Mouse (Mus musculus): ENCODE measurements at regions not wholly inside any gene's neighbourhood (a gene's known extent, or its start where the extent isn't known, plus 50 kb on each side); places are given as distances from the start of the nearest gene placed in this dataset.
"Not testable (repeated sequence)": the region's sequence is repeated elsewhere in the genome, so short reads cannot be mapped to it uniquely, and the experiment has no call there.

GRCm38 (mm10) chr16:77760479-77760878 lies 158.6 kb upstream of the Gm11146 start:
- no peak overlapping the region for H3K27ac ChIP-seq
- H3K9me3 ChIP-seq, result no peaks in the 10 kb centered on the region
- 82% methylated on average over 4 of the region's 4 CpGs for WGBS
- H3K4me1 ChIP-seq (replicated peaks), result no peaks in the 10 kb centered on the region
- H3K4me3 ChIP-seq (replicated peaks), result no peak overlapping the region
- no peak overlapping the region for H3K9ac ChIP-seq (replicated peaks)
- no peaks in the 10 kb centered on the region for H3K27me3 ChIP-seq
- ATAC-seq (ENCODE audit: insufficient number of reproducible peaks, insufficient read depth, low FRiP score, low TSS enrichment, low read depth), result no peak
- no peak overlapping the region for H3K4me2 ChIP-seq
- H3K36me3 ChIP-seq, result no peaks in the 10 kb centered on the region

GRCm38 (mm10) chr16:77759997-77760396 lies 158.1 kb upstream of the Gm11146 start:
- Histone ChIP-seq H3K4me2 (no peak overlapping the region), H3K9me3 (no peaks in the 10 kb centered on the region), H3K27me3 (no peaks in the 10 kb centered on the region), H3K4me3 (replicated peaks) (no peak overlapping the region), H3K27ac (no peak overlapping the region), H3K4me1 (replicated peaks) (no peaks in the 10 kb centered on the region), H3K9ac (replicated peaks) (no peak overlapping the region), H3K36me3 (no peaks in the 10 kb centered on the region)
- no peak for ATAC-seq (ENCODE audit: insufficient number of reproducible peaks, insufficient read depth, low FRiP score, low TSS enrichment, low read depth)
- WGBS, result 81% methylated on average over 10 of the region's 10 CpGs

DNA sequence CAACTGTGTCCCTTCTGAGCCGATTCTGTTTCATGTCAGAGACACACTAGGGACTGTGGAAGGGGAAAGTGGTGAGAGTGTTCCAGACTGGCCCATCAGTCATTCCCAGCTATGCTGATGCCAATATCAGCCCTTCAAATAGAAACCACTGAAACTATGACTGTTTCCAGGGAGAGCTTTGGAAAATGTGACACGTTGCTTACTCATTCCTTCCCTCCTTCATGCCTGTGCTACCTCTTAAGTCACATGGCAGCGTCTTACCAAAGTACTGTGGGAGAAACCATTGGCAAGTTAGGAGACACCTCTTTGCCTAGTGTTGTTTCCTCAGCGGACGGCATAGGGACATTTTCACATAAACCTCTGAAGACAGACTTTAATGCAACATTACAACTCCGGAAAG lies 153.0 kb upstream of the Gm11146 start:
- Histone ChIP-seq H3K27me3 (no peaks in the 10 kb centered on the region), H3K4me3 (replicated peaks) (no peak overlapping the region), H3K4me1 (replicated peaks) (no peaks in the 10 kb centered on the region), H3K4me2 (no peak overlapping the region), H3K9ac (replicated peaks) (no peak overlapping the region), H3K9me3 (no peaks in the 10 kb centered on the region), H3K36me3 (no peaks in the 10 kb centered on the region), H3K27ac (no peak overlapping the region)
- no peak for ATAC-seq (ENCODE audit: insufficient number of reproducible peaks, insufficient read depth, low FRiP score, low TSS enrichment, low read depth)
- WGBS, result 87% methylated on average over 6 of the region's 6 CpGs

DNA sequence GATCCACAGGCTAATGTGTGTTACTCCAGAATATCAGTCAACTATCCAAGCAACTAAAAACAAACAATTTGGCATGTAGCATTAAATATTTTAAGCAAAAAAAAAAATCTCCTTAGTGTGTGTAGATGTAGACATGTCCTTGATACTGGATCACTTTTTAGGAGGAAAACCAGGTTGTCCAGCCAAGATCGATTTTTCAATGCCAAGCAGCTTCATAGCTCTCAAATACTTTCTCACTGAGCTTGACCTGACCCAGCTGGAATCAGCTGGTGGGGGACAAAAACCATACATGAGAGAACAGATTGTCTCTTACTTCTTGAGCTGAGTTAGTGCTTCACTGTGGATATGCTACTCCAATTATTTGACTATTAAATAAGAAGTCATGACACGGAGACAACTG lies 147.6 kb upstream of the Gm11146 start:
- H3K4me1 ChIP-seq (replicated peaks), result no peaks in the 10 kb centered on the region
- no peak overlapping the region for H3K4me3 ChIP-seq (replicated peaks)
- no peak for ATAC-seq (ENCODE audit: insufficient number of reproducible peaks, insufficient read depth, low FRiP score, low TSS enrichment, low read depth)
- no peak overlapping the region for H3K27ac ChIP-seq
- no peak overlapping the region for H3K4me2 ChIP-seq
- 92% methylated on average over 2 of the region's 2 CpGs for WGBS
- H3K9ac ChIP-seq (replicated peaks), result no peak overlapping the region
- no peaks in the 10 kb centered on the region for H3K9me3 ChIP-seq
- no peaks in the 10 kb centered on the region for H3K27me3 ChIP-seq
- H3K36me3 ChIP-seq, result no peaks in the 10 kb centered on the region

- Histone ChIP-seq H3K27me3 (no peaks in the 10 kb centered on the region), H3K27ac (no peak overlapping the region), H3K4me3 (replicated peaks) (no peak overlapping the region), H3K36me3 (no peaks in the 10 kb centered on the region), H3K9ac (replicated peaks) (no peak overlapping the region), H3K4me2 (no peak overlapping the region), H3K4me1 (replicated peaks) (no peaks in the 10 kb centered on the region), H3K9me3 (no peaks in the 10 kb centered on the region)
- ATAC-seq (ENCODE audit: insufficient number of reproducible peaks, insufficient read depth, low FRiP score, low TSS enrichment, low read depth), result no peak
- WGBS, result 89% methylated on average over 6 of the region's 6 CpGs
These were observed 141.9 kb upstream of the Gm11146 start for GRCm38 (mm10) chr16:77743838-77744237.

DNA sequence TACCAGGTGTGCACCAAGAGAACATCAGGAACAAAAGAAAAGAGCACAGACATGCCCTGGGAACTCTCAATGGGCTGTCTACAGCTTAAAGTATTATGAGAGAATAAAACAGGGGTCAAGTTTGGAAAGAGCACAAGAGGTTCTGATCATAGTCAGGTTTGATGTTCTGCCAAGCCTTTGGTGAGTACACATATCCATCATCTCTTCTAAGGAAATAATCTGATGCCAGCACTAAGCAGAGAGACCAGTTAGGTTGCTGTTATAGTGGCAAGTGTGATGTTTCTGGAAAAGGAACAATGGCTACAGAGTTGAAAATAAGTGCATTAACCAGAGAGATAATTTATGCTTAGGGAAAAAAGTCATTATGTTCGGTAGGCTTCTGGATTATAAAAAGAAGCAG lies 136.9 kb upstream of the Gm11146 start:
- Histone ChIP-seq H3K27ac (no peak overlapping the region), H3K4me3 (replicated peaks) (no peak overlapping the region), H3K4me2 (no peak overlapping the region), H3K36me3 (no peaks in the 10 kb centered on the region), H3K9me3 (no peaks in the 10 kb centered on the region), H3K27me3 (no peaks in the 10 kb centered on the region), H3K9ac (replicated peaks) (no peak overlapping the region), H3K4me1 (replicated peaks) (no peaks in the 10 kb centered on the region)
- 79% methylated on average over 1 of the region's 1 CpGs for WGBS
- ATAC-seq (ENCODE audit: insufficient number of reproducible peaks, insufficient read depth, low FRiP score, low TSS enrichment, low read depth), result no peak

GRCm38 (mm10) chr16:77719377-77719776 lies 117.5 kb upstream of the Gm11146 start:
- Histone ChIP-seq H3K36me3 (no peaks in the 10 kb centered on the region), H3K9ac (replicated peaks) (no peak overlapping the region), H3K4me3 (replicated peaks) (no peak overlapping the region), H3K27me3 (no peaks in the 10 kb centered on the region), H3K9me3 (peaks cover 11% of the 10 kb centered on the region), H3K4me1 (replicated peaks) (no peaks in the 10 kb centered on the region), H3K4me2 (no peak overlapping the region), H3K27ac (0 out of 2 replicates have a peak overlapping the region, but pooled peaks have one; percentile 41)
- 76% methylated on average over 2 of the region's 2 CpGs for WGBS
- ATAC-seq (ENCODE audit: insufficient number of reproducible peaks, insufficient read depth, low FRiP score, low TSS enrichment, low read depth), result no peak

DNA sequence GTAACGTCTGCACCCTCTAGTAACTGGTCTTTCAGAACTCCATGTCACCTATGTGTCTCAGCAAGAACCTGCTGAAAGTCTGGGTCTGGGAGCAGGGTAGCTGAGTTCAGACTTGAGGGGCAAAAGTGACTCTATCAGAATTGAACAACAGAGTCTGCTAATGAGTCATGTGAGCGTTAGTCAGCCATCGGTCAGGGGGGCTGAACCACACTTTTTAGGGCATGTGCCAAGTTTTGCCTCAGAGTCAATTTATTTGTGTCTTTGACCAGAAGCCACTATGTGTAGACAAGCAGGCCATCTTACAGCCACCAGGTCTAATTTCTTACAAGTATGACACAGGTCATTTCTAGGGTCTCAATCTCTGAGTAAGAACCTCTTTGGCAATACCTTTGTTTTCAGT lies 115.9 kb upstream of the Gm11146 start:
- not testable (repeated sequence) for H3K27ac ChIP-seq; H3K4me2 ChIP-seq; H3K27me3 ChIP-seq; H3K4me3 ChIP-seq (replicated peaks); H3K4me1 ChIP-seq (replicated peaks); ATAC-seq (ENCODE audit: insufficient number of reproducible peaks, insufficient read depth, low FRiP score, low TSS enrichment, low read depth); H3K36me3 ChIP-seq; H3K9ac ChIP-seq (replicated peaks)
- 86% methylated on average over 3 of the region's 3 CpGs for WGBS
- H3K9me3 ChIP-seq, result peaks cover 11% of the 10 kb centered on the region

- H3K27ac ChIP-seq, result no peak overlapping the region
- H3K4me1 ChIP-seq (replicated peaks), result no peaks in the 10 kb centered on the region
- no peak overlapping the region for H3K4me3 ChIP-seq (replicated peaks)
- no peaks in the 10 kb centered on the region for H3K36me3 ChIP-seq
- no peaks in the 10 kb centered on the region for H3K9me3 ChIP-seq
- H3K4me2 ChIP-seq, result no peak overlapping the region
- H3K27me3 ChIP-seq, result no peaks in the 10 kb centered on the region
- WGBS, result 86% methylated on average over 6 of the region's 6 CpGs
- H3K9ac ChIP-seq (replicated peaks), result no peak overlapping the region
- ATAC-seq (ENCODE audit: insufficient number of reproducible peaks, insufficient read depth, low FRiP score, low TSS enrichment, low read depth), result no peak
These were observed 102.8 kb upstream of the Gm11146 start for GRCm38 (mm10) chr16:77704726-77705125.

GRCm38 (mm10) chr16:77695443-77695842 lies 93.5 kb upstream of the Gm11146 start:
- Histone ChIP-seq H3K9me3 (no peaks in the 10 kb centered on the region), H3K9ac (replicated peaks) (no peak overlapping the region), H3K27me3 (no peaks in the 10 kb centered on the region), H3K27ac (no peak overlapping the region), H3K4me3 (replicated peaks) (no peak overlapping the region), H3K36me3 (no peaks in the 10 kb centered on the region), H3K4me1 (replicated peaks) (no peaks in the 10 kb centered on the region; the same call in 1 of the 2 replicates), H3K4me2 (no peak overlapping the region)
- WGBS, result 80% methylated on average over 1 of the region's 1 CpGs
- ATAC-seq (ENCODE audit: insufficient number of reproducible peaks, insufficient read depth, low FRiP score, low TSS enrichment, low read depth), result no peak

DNA sequence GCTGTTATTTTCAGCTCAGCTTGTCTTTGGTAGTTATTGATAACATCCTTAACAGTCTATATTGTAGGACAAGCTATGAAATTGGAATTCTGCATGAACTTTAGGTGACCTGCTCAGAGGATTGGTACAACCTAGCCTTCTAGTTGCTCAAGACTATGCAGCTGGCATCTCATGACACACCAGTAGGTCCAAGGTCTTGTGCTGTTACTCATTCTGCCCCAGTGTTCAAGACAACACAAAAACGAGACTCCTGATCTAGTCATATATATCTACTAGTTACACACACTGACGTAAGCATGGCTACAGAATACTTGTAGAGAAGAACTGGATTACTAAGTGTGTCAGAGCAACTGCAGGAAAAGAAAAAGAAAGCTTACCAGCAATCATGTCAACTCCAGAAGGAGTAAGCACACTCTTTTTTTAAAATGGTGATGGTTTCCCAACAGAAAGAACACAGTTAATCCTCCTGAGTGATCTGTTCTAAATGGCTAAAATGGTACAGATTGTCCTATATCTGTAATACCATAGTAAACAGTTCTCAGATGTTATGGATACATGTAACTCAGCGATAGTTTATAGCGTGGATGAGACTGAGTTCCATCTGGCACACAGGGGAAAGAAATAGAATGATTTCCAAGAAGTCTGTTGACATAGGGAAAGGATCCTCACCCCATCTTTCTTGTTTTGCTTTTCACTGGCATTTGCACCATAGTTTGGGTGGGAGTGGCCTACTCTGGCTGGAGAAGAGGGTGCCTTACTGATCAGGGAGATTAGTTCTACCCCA lies 85.4 kb upstream of the Gm11146 start:
- Histone ChIP-seq H3K4me2 (no peak overlapping the region), H3K27ac (no peak overlapping the region), H3K9me3 (no peaks in the 10 kb centered on the region), H3K9ac (replicated peaks) (no peak overlapping the region), H3K27me3 (no peaks in the 10 kb centered on the region), H3K4me1 (replicated peaks) (no peaks in the 10 kb centered on the region; the same call in 1 of the 2 replicates), H3K4me3 (replicated peaks) (no peak overlapping the region), H3K36me3 (no peaks in the 10 kb centered on the region)
- WGBS, result 95% methylated on average over 4 of the region's 4 CpGs
- ATAC-seq (ENCODE audit: insufficient number of reproducible peaks, insufficient read depth, low FRiP score, low TSS enrichment, low read depth), result no peak

- Histone ChIP-seq H3K9me3 (no peaks in the 10 kb centered on the region), H3K36me3 (no peaks in the 10 kb centered on the region), H3K27ac (no peak overlapping the region), H3K27me3 (no peaks in the 10 kb centered on the region), H3K9ac (replicated peaks) (no peak overlapping the region), H3K4me2 (no peak overlapping the region), H3K4me3 (replicated peaks) (no peak overlapping the region), H3K4me1 (replicated peaks) (no peaks in the 10 kb centered on the region)
- ATAC-seq (ENCODE audit: insufficient number of reproducible peaks, insufficient read depth, low FRiP score, low TSS enrichment, low read depth), result no peak
- 87% methylated on average over 5 of the region's 5 CpGs for WGBS
These were observed 83.8 kb upstream of the Gm11146 start for GRCm38 (mm10) chr16:77685651-77686190.
